Mouse (Mus musculus): ENCODE measurements around the gene Fer. TPM values are rescaled to one million over a fixed set of nuclear protein-coding genes. Genes with fewer than 3 reads are reported as not detected.
A peak's percentile ranks its signal among the peaks of the same experiment; 100 is the strongest.

The Fer gene
- total and polyA plus RNA-seq, 2 experiments from 2014 or later = 22.6 to 22.7 TPM

GRCm38 (mm10) chr17:63857023-63857544 is 5.8 kb upstream of the Fer start:
- Histone ChIP-seq H3K27me3 (ENCODE audit: insufficient read depth, low read length) (no peaks in the 10 kb centered on the region), H3K9ac (replicated peaks; ENCODE audit: low read length, poor library complexity, severe bottlenecking) (no peak overlapping the region), H3K4me3 (ENCODE audit: low read depth, low read length) (no peak overlapping the region), H3K36me3 (ENCODE audit: insufficient read depth, low read length) (no peaks in the 10 kb centered on the region), H3K27ac (ENCODE audit: low read depth, low read length) (no peak overlapping the region), H3K4me1 (ENCODE audit: insufficient read depth, low read length) (no peaks in the 10 kb centered on the region), H3K4me2 (ENCODE audit: low read depth, low read length, poor library complexity, severe bottlenecking) (no peak overlapping the region), H3K9me3 (ENCODE audit: low read length) (no peaks in the 10 kb centered on the region)
- 88% methylated on average over 7 of the region's 7 CpGs for WGBS
- ATAC-seq (ENCODE audit: low FRiP score) (no peak), DNase-seq (ENCODE audit: low spot score) (no peak)
- TF ChIP-seq CTCF (IDR thresholded peaks at IDR 0.05) = no peak

- DNase-seq (ENCODE audit: low spot score) (peak; percentile 38), ATAC-seq (ENCODE audit: low FRiP score) (no peak)
- Histone ChIP-seq H3K36me3 (ENCODE audit: insufficient read depth, low read length) (no peaks in the 10 kb centered on the region), H3K27me3 (ENCODE audit: insufficient read depth, low read length) (no peaks in the 10 kb centered on the region), H3K4me3 (ENCODE audit: low read depth, low read length) (no peak overlapping the region), H3K9ac (replicated peaks; ENCODE audit: low read length, poor library complexity, severe bottlenecking) (no peak overlapping the region), H3K27ac (ENCODE audit: low read depth, low read length) (no peak overlapping the region), H3K4me1 (ENCODE audit: insufficient read depth, low read length) (no peaks in the 10 kb centered on the region), H3K9me3 (ENCODE audit: low read length) (no peaks in the 10 kb centered on the region), H3K4me2 (ENCODE audit: low read depth, low read length, poor library complexity, severe bottlenecking) (no peak overlapping the region)
- no peak for TF ChIP-seq CTCF (IDR thresholded peaks at IDR 0.05)
- WGBS = 49% methylated on average over 4 of the region's 4 CpGs
Observed at GRCm38 (mm10) chr17:63860988-63861387, 1.9 kb upstream of the Fer start.

- Histone ChIP-seq H3K27me3 (ENCODE audit: insufficient read depth, low read length) (no peaks in the 10 kb centered on the region), H3K4me3 (ENCODE audit: low read depth, low read length) (peak overlapping the region; percentile 96; the same call in 1 of the 2 replicates), H3K27ac (ENCODE audit: low read depth, low read length) (no peak overlapping the region), H3K36me3 (ENCODE audit: insufficient read depth, low read length) (no peaks in the 10 kb centered on the region), H3K4me2 (ENCODE audit: low read depth, low read length, poor library complexity, severe bottlenecking) (peak overlapping the region; percentile 85; the same call in 1 of the 2 replicates), H3K4me1 (ENCODE audit: insufficient read depth, low read length) (no peaks in the 10 kb centered on the region), H3K9me3 (ENCODE audit: low read length) (no peaks in the 10 kb centered on the region), H3K9ac (replicated peaks; ENCODE audit: low read length, poor library complexity, severe bottlenecking) (no peak overlapping the region)
- no peak for DNase-seq (ENCODE audit: low spot score)
- TF ChIP-seq CTCF (IDR thresholded peaks at IDR 0.05) = no peak
- ATAC-seq (ENCODE audit: low FRiP score) = no peak
- WGBS = 75% methylated on average over 3 of the region's 3 CpGs
Observed at GRCm38 (mm10) chr17:63862399-63862798, 463 bp upstream of the Fer start.

- Histone ChIP-seq H3K9ac (replicated peaks; ENCODE audit: low read length, poor library complexity, severe bottlenecking) (peak within 1 kb of the TSS; percentile 97), H3K4me2 (ENCODE audit: low read depth, low read length, poor library complexity, severe bottlenecking) (peak within 1 kb of the TSS; percentile 85), H3K27ac (ENCODE audit: low read depth, low read length) (peak within 1 kb of the TSS; percentile 86), H3K9me3 (ENCODE audit: low read length) (no peaks in the 10 kb centered on the region), H3K4me1 (ENCODE audit: insufficient read depth, low read length) (no peaks in the 10 kb centered on the region), H3K27me3 (ENCODE audit: insufficient read depth, low read length) (no peaks in the 10 kb centered on the region), H3K36me3 (ENCODE audit: insufficient read depth, low read length) (no peaks in the 10 kb centered on the region), H3K4me3 (ENCODE audit: low read depth, low read length) (peak within 1 kb of the TSS; percentile 96)
- peak; percentile 99 for DNase-seq (ENCODE audit: low spot score)
- peak; percentile 100 for ATAC-seq (ENCODE audit: low FRiP score)
- TF ChIP-seq CTCF (IDR thresholded peaks at IDR 0.05) = no peak
- WGBS = 0% methylated on average over 51 of the region's 55 CpGs
Observed at GRCm38 (mm10) chr17:63863647-63864149, 836 bp downstream of the Fer start, which contains the start of gene A930002H24Rik. Gene A930002H24Rik (minus strand): TSS chr17:63863791.

- 0 out of 2 replicates have a peak, but pooled peaks have one; percentile 8 for TF ChIP-seq CTCF (IDR thresholded peaks at IDR 0.05)
- H3K4me3 ChIP-seq (ENCODE audit: low read depth, low read length) = peak overlapping the region; percentile 96
Observed at GRCm38 (mm10) chr17:63864171-63864571, 1.3 kb downstream of the Fer start.

GRCm38 (mm10) chr17:63871773-63872172 is 8.9 kb downstream of the Fer start:
- no peak for TF ChIP-seq CTCF (IDR thresholded peaks at IDR 0.05)
- ATAC-seq (ENCODE audit: low FRiP score) = no peak

More at GRCm38 (mm10) chr17:63864171-63864571, 1.3 kb downstream of the Fer start:
- H3K4me2 ChIP-seq (ENCODE audit: low read depth, low read length, poor library complexity, severe bottlenecking) = peak overlapping the region; percentile 85
- no peaks in the 10 kb centered on the region for H3K4me1 ChIP-seq (ENCODE audit: insufficient read depth, low read length)
- ATAC-seq (ENCODE audit: low FRiP score) = peak; percentile 75
- no peaks in the 10 kb centered on the region for H3K27me3 ChIP-seq (ENCODE audit: insufficient read depth, low read length)
- no peak for DNase-seq (ENCODE audit: low spot score)
- H3K9me3 ChIP-seq (ENCODE audit: low read length) = no peaks in the 10 kb centered on the region
- WGBS = under 1% methylated on average over 20 of the region's 48 CpGs
- H3K9ac ChIP-seq (replicated peaks; ENCODE audit: low read length, poor library complexity, severe bottlenecking) = peak overlapping the region; percentile 97
- no peaks in the 10 kb centered on the region for H3K36me3 ChIP-seq (ENCODE audit: insufficient read depth, low read length)
- H3K27ac ChIP-seq (ENCODE audit: low read depth, low read length) = peak overlapping the region; percentile 86

More at GRCm38 (mm10) chr17:63871773-63872172, 8.9 kb downstream of the Fer start:
- H3K4me2 ChIP-seq (ENCODE audit: low read depth, low read length, poor library complexity, severe bottlenecking) = no peak overlapping the region
- no peak overlapping the region for H3K9ac ChIP-seq (replicated peaks; ENCODE audit: low read length, poor library complexity, severe bottlenecking)
- H3K4me1 ChIP-seq (ENCODE audit: insufficient read depth, low read length) = no peaks in the 10 kb centered on the region
- H3K9me3 ChIP-seq (ENCODE audit: low read length) = no peaks in the 10 kb centered on the region
- 95% methylated on average over 7 of the region's 7 CpGs for WGBS
- H3K27ac ChIP-seq (ENCODE audit: low read depth, low read length) = no peak overlapping the region
- no peak overlapping the region for H3K4me3 ChIP-seq (ENCODE audit: low read depth, low read length)
- DNase-seq (ENCODE audit: low spot score) = no peak
- no peaks in the 10 kb centered on the region for H3K27me3 ChIP-seq (ENCODE audit: insufficient read depth, low read length)
- H3K36me3 ChIP-seq (ENCODE audit: insufficient read depth, low read length) = no peaks in the 10 kb centered on the region
